22 mouse cellular contexts compared by ENCODE assay signal in genomic region chr19:16170724-16171123, GRCm38 (mm10). TPM values are rescaled to one million over a fixed set of nuclear protein-coding genes. Genes with fewer than 3 reads are reported as not detected.
A peak's percentile ranks its signal among the peaks of the same experiment; 100 is the strongest.
DNase-seq lines count a peak whose midpoint lies in the region; ATAC-seq and TF ChIP-seq lines count a peak whose summit lies in the region.
"Had no signal": no experiment of that assay in that cellular context is flagged by ENCODE, and none has a peak within 500 bp of the region (broad histone marks: within the 10 kb centered on the region; RNA-seq: fewer than 3 reads in every experiment).

No protein-coding gene starts in this region.

- CTCF ChIA-PET in Patski (lab: Charles Lee): interaction anchor here (2.8 kb wide), 1 partner anchor 11 kb away, joined by 11 read pairs; no protein-coding TSS in a partner anchor

- in situ Hi-C loops in Patski (cut with MboI; ENCODE audit: low pct_unique_long_range_greater_than_20kb): no loop called here

- no peaks in the 10 kb centered on the region for H3K36me3 ChIP-seq in kidney, postnatal 0 days (ENCODE audit: insufficient read depth, low read length)
- H3K36me3 ChIP-seq in megakaryocyte, embryonic 14.5 days (replicated peaks; ENCODE audit: low read length): peaks cover 57% of the 10 kb centered on the region
- H3K36me3 ChIP-seq in hindbrain, embryonic 16.5 days (ENCODE audit: control insufficient read depth, insufficient read depth, low read length): no peaks in the 10 kb centered on the region
- H3K36me3 ChIP-seq: embryonic facial prominence, embryonic 15.5 days; forebrain, embryonic 15.5 days; hindbrain, embryonic 12.5 days; limb, embryonic 13.5 days; liver, embryonic 12.5 days had no signal

- H3K27me3 ChIP-seq in kidney, postnatal 0 days (ENCODE audit: insufficient read depth, low read length): no peaks in the 10 kb centered on the region
- H3K27me3 ChIP-seq in megakaryocyte, embryonic 14.5 days (replicated peaks): no peaks in the 10 kb centered on the region
- H3K27me3 ChIP-seq in Patski: no peaks in the 10 kb centered on the region
- H3K27me3 ChIP-seq in hindbrain, embryonic 16.5 days (replicated peaks; ENCODE audit: control insufficient read depth, insufficient read depth, low read length): no peaks in the 10 kb centered on the region
- H3K27me3 ChIP-seq: embryonic facial prominence, embryonic 15.5 days; forebrain, embryonic 15.5 days; hindbrain, embryonic 12.5 days; limb, embryonic 13.5 days; liver, embryonic 12.5 days had no signal

- H3K9ac ChIP-seq in kidney, postnatal 0 days (ENCODE audit: low read depth, low read length): no peak overlapping the region
- no peak overlapping the region for H3K9ac ChIP-seq in hindbrain, embryonic 16.5 days (ENCODE audit: low read depth, low read length)
- H3K9ac ChIP-seq: embryonic facial prominence, embryonic 15.5 days; forebrain, embryonic 15.5 days; hindbrain, embryonic 12.5 days; limb, embryonic 13.5 days; liver, embryonic 12.5 days had no signal

- no peak overlapping the region for H3K4me3 ChIP-seq in kidney, postnatal 0 days (replicated peaks; ENCODE audit: low read depth, low read length)
- peak overlapping the region; percentile 77 for H3K4me3 ChIP-seq in megakaryocyte, embryonic 14.5 days (replicated peaks)
- no peak overlapping the region for H3K4me3 ChIP-seq in hindbrain, embryonic 16.5 days (ENCODE audit: low read length)
- H3K4me3 ChIP-seq: embryonic facial prominence, embryonic 15.5 days; forebrain, embryonic 15.5 days; heart, adult 2 months; hindbrain, embryonic 12.5 days; limb, embryonic 13.5 days; liver, embryonic 12.5 days had no signal

- H3K4me2 ChIP-seq in kidney, postnatal 0 days (ENCODE audit: low read length): no peak overlapping the region
- no peak overlapping the region for H3K4me2 ChIP-seq in hindbrain, embryonic 16.5 days (ENCODE audit: low read length)
- H3K4me2 ChIP-seq: embryonic facial prominence, embryonic 15.5 days; forebrain, embryonic 15.5 days; hindbrain, embryonic 12.5 days; limb, embryonic 13.5 days; liver, embryonic 12.5 days; midbrain, embryonic 11.5 days had no signal

- no peaks in the 10 kb centered on the region for H3K9me3 ChIP-seq in kidney, postnatal 0 days (replicated peaks; ENCODE audit: low read length)
- H3K9me3 ChIP-seq in megakaryocyte, embryonic 14.5 days: peaks cover 6% of the 10 kb centered on the region; the same call in 1 of the 2 replicates
- no peaks in the 10 kb centered on the region for H3K9me3 ChIP-seq in hindbrain, embryonic 16.5 days (ENCODE audit: control insufficient read depth, low read length)
- H3K9me3 ChIP-seq: embryonic facial prominence, embryonic 15.5 days; forebrain, embryonic 15.5 days; hindbrain, embryonic 12.5 days; limb, embryonic 13.5 days; liver, embryonic 12.5 days had no signal

- TF ChIP-seq CTCF in kidney, postnatal 0 days (IDR thresholded peaks at IDR 0.05; ENCODE audit: low read depth): no peak
- no peak for TF ChIP-seq CTCF in Patski (IDR thresholded peaks at IDR 0.05)

- H3K4me1 ChIP-seq in kidney, postnatal 0 days (replicated peaks; ENCODE audit: insufficient read depth, low read length): peaks cover 31% of the 10 kb centered on the region
- peaks cover 75% of the 10 kb centered on the region for H3K4me1 ChIP-seq in megakaryocyte, embryonic 14.5 days
- peaks cover 26% of the 10 kb centered on the region for H3K4me1 ChIP-seq in hindbrain, embryonic 16.5 days (ENCODE audit: control insufficient read depth, insufficient read depth, low read depth, low read length)

- 32% methylated on average over 3 of the region's 3 CpGs for WGBS in kidney, postnatal 0 days
- 72% methylated on average over 3 of the region's 3 CpGs for WGBS in hindbrain, embryonic 16.5 days

- DNase-seq in kidney, postnatal 0 days (ENCODE audit: low spot score): peak; percentile 65
- DNase-seq in kidney, postnatal 36 days: no peak
- DNase-seq in Patski (ENCODE audit: low read depth, low spot score) (no peak), adipocyte (ENCODE audit: low spot score) (no peak)
- DNase-seq in mesoderm, embryonic 11.5 days (ENCODE audit: low read depth, low spot score): peak; percentile 37
- DNase-seq: adrenal gland, postnatal 10 days; cerebellum, adult 2 months; gastrocnemius, postnatal 25 days; heart, adult 2 months; kidney, adult 11 months; kidney, postnatal 14 days; lung, postnatal 10 days; thymus, postnatal 25 days had no signal

- no peak overlapping the region for H3K27ac ChIP-seq in kidney, postnatal 0 days
- H3K27ac ChIP-seq in hindbrain, embryonic 16.5 days (ENCODE audit: low read depth, low read length): no peak overlapping the region
- H3K27ac ChIP-seq: embryonic facial prominence, embryonic 15.5 days; forebrain, embryonic 15.5 days; heart, adult 2 months; hindbrain, embryonic 12.5 days; limb, embryonic 13.5 days; liver, embryonic 12.5 days had no signal

- ATAC-seq in kidney, postnatal 0 days (replicated peaks; ENCODE audit: low FRiP score, low read depth): no peak
- ATAC-seq in megakaryocyte, adult 5-6 weeks (ENCODE audit: poor library complexity, severe bottlenecking): no peak
- ATAC-seq in Patski: peak; percentile 90
- ATAC-seq in hindbrain, embryonic 16.5 days: no peak
- ATAC-seq: forebrain, embryonic 15.5 days; liver, embryonic 12.5 days had no signal

- POLR2A ChIA-PET in Patski (lab: Charles Lee): no interaction called here

RNA-seq across cellular contexts. Expression of gene Gnaq, which starts 38.1 kb away (rescaled TPM):
- 27.2 and 30.0 TPM in 2 replicates for polyA plus RNA-seq in kidney, postnatal 0 days (2015; fragmentation: Nextera tagmentation; extraction: Ambion mirVana)
- polyA plus RNA-seq in megakaryocyte, embryonic 14.5 days (2012; ENCODE audit: insufficient read depth, low replicate concordance): 2.6 and 12.6 TPM in 2 replicates
- total RNA-seq in megakaryocyte, adult 5-6 weeks (2015): 24.9 and 28.3 TPM in 2 replicates
- total RNA-seq in megakaryocyte, adult 5-6 weeks (2017): 17.8 and 25.3 TPM in 2 replicates
- polyA plus RNA-seq in Patski (2021): 76.6 TPM
- polyA plus RNA-seq in hindbrain, embryonic 16.5 days (2015; fragmentation: Nextera tagmentation; extraction: Ambion mirVana): 104 and 105 TPM in 2 replicates

Comparison
In these comparisons a context has a peak if more than half of its experiments do, and no peak if none do; other contexts are left out.
1. DNase-seq: peak in kidney, postnatal 0 days (single experiment) and mesoderm, embryonic 11.5 days (single experiment); none in kidney, postnatal 36 days (0 of 2), Patski (single experiment) and adipocyte (single experiment).